Mouse (Mus musculus) thymus, postnatal 10 days (tissue): ENCODE measurements around the gene Rasgef1a.
A peak's percentile ranks its signal among the peaks of the same experiment; 100 is the strongest.

Experiments
- DNase-seq, 2 experiments: peaks; one replicate each; pipeline ENCODE4 v3.0.0; 2021; ENCODE audit warnings: low spot score in 2 of 2

The Rasgef1a gene

GRCm38 (mm10) chr6:118071013-118071350 is 59.7 kb downstream of the Rasgef1a start:
- DNase-seq = no peak

GRCm38 (mm10) chr6:118071416-118071815 is 60.2 kb downstream of the Rasgef1a start:
- DNase-seq = no peak

- DNase-seq = no peak
These were observed 60.9 kb downstream of the Rasgef1a start for GRCm38 (mm10) chr6:118072176-118072575.

GRCm38 (mm10) chr6:118074151-118074550 is 62.9 kb downstream of the Rasgef1a start:
- DNase-seq = no peak

GRCm38 (mm10) chr6:118076256-118076655 is 65.0 kb downstream of the Rasgef1a start:
- no peak for DNase-seq

GRCm38 (mm10) chr6:118076748-118077147 is 65.5 kb downstream of the Rasgef1a start:
- DNase-seq = no peak

- no peak for DNase-seq
These were observed 66.2 kb downstream of the Rasgef1a start for GRCm38 (mm10) chr6:118077421-118077820.

- DNase-seq = no peak
These were observed 67.5 kb downstream of the Rasgef1a start for GRCm38 (mm10) chr6:118078751-118079150.

GRCm38 (mm10) chr6:118079292-118079691 is 68.1 kb downstream of the Rasgef1a start:
- no peak for DNase-seq

GRCm38 (mm10) chr6:118079762-118080465 is 68.7 kb downstream of the Rasgef1a start:
- DNase-seq = no peak

- no peak for DNase-seq
These were observed 69.5 kb downstream of the Rasgef1a start for GRCm38 (mm10) chr6:118080711-118081110.

- DNase-seq = no peak
These were observed 71.1 kb downstream of the Rasgef1a start for GRCm38 (mm10) chr6:118082384-118082783.

GRCm38 (mm10) chr6:118083608-118084007 is 72.4 kb downstream of the Rasgef1a start:
- DNase-seq = no peak

- DNase-seq = no peak
These were observed 73.4 kb downstream of the Rasgef1a start for GRCm38 (mm10) chr6:118084596-118084995.

GRCm38 (mm10) chr6:118087955-118088354 is 76.7 kb downstream of the Rasgef1a start:
- DNase-seq = peak in 1 of 2 experiments; percentile 21

GRCm38 (mm10) chr6:118088750-118089440 is 77.7 kb downstream of the Rasgef1a start:
- DNase-seq = no peak

GRCm38 (mm10) chr6:118090827-118091226 is 79.6 kb downstream of the Rasgef1a start:
- no peak for DNase-seq

GRCm38 (mm10) chr6:118097765-118098365 is 86.6 kb downstream of the Rasgef1a start:
- DNase-seq = no peak

- no peak for DNase-seq
These were observed 88.1 kb downstream of the Rasgef1a start for GRCm38 (mm10) chr6:118099311-118099802.

- DNase-seq = no peak
These were observed 100.6 kb downstream of the Rasgef1a start for GRCm38 (mm10) chr6:118111810-118112209.

- no peak for DNase-seq
These were observed 111.5 kb downstream of the Rasgef1a start for GRCm38 (mm10) chr6:118122767-118123166.

GRCm38 (mm10) chr6:118126577-118126976 is 115.3 kb downstream of the Rasgef1a start:
- DNase-seq = no peak

- DNase-seq = no peak
These were observed 116.0 kb downstream of the Rasgef1a start for GRCm38 (mm10) chr6:118127198-118127597.
